Mouse (Mus musculus): ENCODE measurements at regions not wholly inside any gene's neighbourhood (a gene's known extent, or its start where the extent isn't known, plus 50 kb on each side); places are given as distances from the start of the nearest gene placed in this dataset.

GRCm38 (mm10) chr3:115816328-115817160 is 71.1 kb upstream of the Dph5 start:
- DNase-seq = no peak

GRCm38 (mm10) chr3:115817771-115818170 is 69.9 kb upstream of the Dph5 start:
- DNase-seq = no peak

- no peak for DNase-seq
These were observed 68.9 kb upstream of the Dph5 start for GRCm38 (mm10) chr3:115818734-115819133.

GRCm38 (mm10) chr3:115819401-115820138 is 68.1 kb upstream of the Dph5 start:
- no peak for DNase-seq

- DNase-seq = no peak
These were observed 67.5 kb upstream of the Dph5 start for GRCm38 (mm10) chr3:115820139-115820481.

- no peak for DNase-seq
These were observed 66.0 kb upstream of the Dph5 start for GRCm38 (mm10) chr3:115821627-115822026.

- no peak for DNase-seq
These were observed 65.1 kb upstream of the Dph5 start for GRCm38 (mm10) chr3:115822491-115822890.

- no peak for DNase-seq
These were observed 63.9 kb upstream of the Dph5 start for GRCm38 (mm10) chr3:115823741-115824140.

- DNase-seq = no peak
These were observed 62.8 kb upstream of the Dph5 start for GRCm38 (mm10) chr3:115824792-115825191.

- no peak for DNase-seq
These were observed 52.3 kb upstream of the Dph5 start for GRCm38 (mm10) chr3:115835381-115835780.

GRCm38 (mm10) chr3:115837617-115838216 is 49.9 kb upstream of the Dph5 start:
- DNase-seq = no peak
